Mouse (Mus musculus): ENCODE data around the gene Mfrp. TPM values are rescaled to one million over a fixed set of nuclear protein-coding genes. Genes with fewer than 3 reads are reported as not detected.

Gene Mfrp
- polyA plus RNA-seq, 1 experiment = 5.4 TPM

DNA sequence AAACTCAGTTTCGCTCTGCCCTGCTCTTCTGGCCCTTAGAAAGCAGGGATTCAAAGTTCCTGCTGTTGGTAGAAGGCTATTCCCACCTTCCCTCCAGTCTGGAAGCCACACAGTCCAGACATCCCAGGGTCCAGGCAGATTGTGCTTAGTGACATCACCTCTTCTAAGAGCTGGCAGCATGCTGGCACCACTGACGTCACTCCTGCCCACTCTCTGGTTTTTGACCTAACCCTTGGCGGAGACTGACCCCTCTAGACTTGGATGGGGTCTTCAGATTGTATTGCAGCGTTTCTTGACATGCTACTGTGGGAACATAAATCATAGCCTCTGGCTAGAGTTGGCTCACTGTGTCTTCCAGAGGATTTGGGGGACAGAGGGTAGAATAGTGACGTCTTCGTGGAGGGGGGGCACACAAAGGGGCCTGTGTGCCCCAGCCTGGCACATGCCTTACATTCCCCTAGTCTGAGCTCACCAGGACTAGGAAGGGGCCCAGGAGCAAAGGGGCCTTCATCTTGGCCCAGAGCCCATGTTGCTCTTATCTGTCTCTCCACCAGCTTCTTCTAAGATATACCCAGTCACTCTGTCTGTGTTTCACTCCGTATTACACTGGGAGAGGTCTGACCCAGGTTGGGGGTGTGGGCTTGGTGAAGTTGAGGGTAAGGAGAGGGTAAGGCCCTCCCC, 34.3 kb downstream of the Mfrp start:
- no peaks in the 10 kb centered on the region for H3K36me3 ChIP-seq (ENCODE audit: control insufficient read depth, insufficient read depth, low read length)
- WGBS = 44% methylated on average over 7 of the region's 7 CpGs
- H3K4me3 ChIP-seq (ENCODE audit: insufficient read depth, low read depth, low read length) = peak overlapping the region; percentile 68
- peaks cover 14% of the 10 kb centered on the region; the same call in 1 of the 2 replicates for H3K4me1 ChIP-seq (ENCODE audit: control insufficient read depth, insufficient read depth, low read length)
- no peak overlapping the region for H3K27ac ChIP-seq (ENCODE audit: insufficient read depth, low read depth, low read length)
- H3K27me3 ChIP-seq (replicated peaks; ENCODE audit: control insufficient read depth, insufficient read depth, low read length) = no peaks in the 10 kb centered on the region
- TF ChIP-seq CTCF (conservative IDR thresholded peaks at IDR 0.05; ENCODE audit: insufficient read depth, insufficient read length, low read depth, low read length) (no peak), POLR2A (IDR thresholded peaks at IDR 0.05; ENCODE audit: low read depth, low read length) (no peak)
- DNase-seq = no peak

DNA sequence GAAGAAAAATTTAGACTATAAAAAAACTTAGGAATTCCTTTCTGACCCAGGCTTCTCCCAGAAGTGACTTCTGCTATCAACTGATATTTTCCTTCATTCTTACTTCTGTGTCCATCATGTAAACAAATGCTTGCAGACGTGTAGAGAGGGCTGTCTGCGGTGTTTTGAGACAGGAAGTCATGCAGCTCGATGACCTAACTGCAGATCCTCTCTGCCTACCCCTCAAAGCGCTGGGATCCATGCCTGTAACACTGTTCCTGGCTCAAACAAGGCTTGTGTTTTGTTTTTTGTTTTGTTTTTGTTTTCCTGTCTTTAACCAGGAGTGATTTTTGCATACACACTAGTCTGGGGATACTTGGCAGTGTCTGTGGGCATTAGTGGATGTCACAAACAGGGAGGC, 36.3 kb downstream of the Mfrp start:
- Histone ChIP-seq H3K4me1 (ENCODE audit: control insufficient read depth, insufficient read depth, low read length) (peaks cover 14% of the 10 kb centered on the region; the same call in 1 of the 2 replicates), H3K4me3 (ENCODE audit: insufficient read depth, low read depth, low read length) (no peak overlapping the region), H3K36me3 (ENCODE audit: control insufficient read depth, insufficient read depth, low read length) (no peaks in the 10 kb centered on the region), H3K27ac (ENCODE audit: insufficient read depth, low read depth, low read length) (no peak overlapping the region), H3K27me3 (replicated peaks; ENCODE audit: control insufficient read depth, insufficient read depth, low read length) (no peaks in the 10 kb centered on the region)
- no peak for DNase-seq
- WGBS = 60% methylated on average over 4 of the region's 4 CpGs
- TF ChIP-seq POLR2A (IDR thresholded peaks at IDR 0.05; ENCODE audit: low read depth, low read length) = no peak
- no peak for TF ChIP-seq CTCF (conservative IDR thresholded peaks at IDR 0.05; ENCODE audit: insufficient read depth, insufficient read length, low read depth, low read length)

DNA sequence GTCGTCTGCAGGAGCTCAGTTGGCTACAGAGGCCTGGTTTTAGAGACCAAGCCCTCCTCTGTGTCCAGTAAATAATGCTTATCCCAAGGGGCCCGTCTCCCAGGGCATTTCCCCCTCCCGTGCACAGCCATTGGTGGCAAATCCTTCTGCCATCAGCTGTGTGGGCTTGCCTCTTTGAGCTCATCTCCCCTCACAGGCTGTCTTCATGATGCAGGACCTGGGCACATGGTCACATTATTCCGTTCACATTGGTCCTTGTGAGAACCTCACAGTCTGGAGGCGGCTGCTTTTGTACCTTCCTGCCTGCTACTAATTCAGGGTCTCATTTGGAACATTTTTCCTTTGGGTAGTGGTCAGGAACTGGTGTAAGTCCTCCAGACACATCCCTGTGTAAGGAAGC, 40.4 kb downstream of the Mfrp start:
- no peaks in the 10 kb centered on the region for H3K4me1 ChIP-seq (ENCODE audit: control insufficient read depth, insufficient read depth, low read length)
- no peak for DNase-seq
- no peak overlapping the region for H3K4me3 ChIP-seq (ENCODE audit: insufficient read depth, low read depth, low read length)
- TF ChIP-seq CTCF (conservative IDR thresholded peaks at IDR 0.05; ENCODE audit: insufficient read depth, insufficient read length, low read depth, low read length) (no peak), POLR2A (IDR thresholded peaks at IDR 0.05; ENCODE audit: low read depth, low read length) (no peak)
- no peak overlapping the region for H3K27ac ChIP-seq (ENCODE audit: insufficient read depth, low read depth, low read length)
- no peaks in the 10 kb centered on the region; the same call in 1 of the 2 replicates for H3K36me3 ChIP-seq (ENCODE audit: control insufficient read depth, insufficient read depth, low read length)
- 80% methylated on average over 5 of the region's 5 CpGs for WGBS
- no peaks in the 10 kb centered on the region for H3K27me3 ChIP-seq (replicated peaks; ENCODE audit: control insufficient read depth, insufficient read depth, low read length)

DNA sequence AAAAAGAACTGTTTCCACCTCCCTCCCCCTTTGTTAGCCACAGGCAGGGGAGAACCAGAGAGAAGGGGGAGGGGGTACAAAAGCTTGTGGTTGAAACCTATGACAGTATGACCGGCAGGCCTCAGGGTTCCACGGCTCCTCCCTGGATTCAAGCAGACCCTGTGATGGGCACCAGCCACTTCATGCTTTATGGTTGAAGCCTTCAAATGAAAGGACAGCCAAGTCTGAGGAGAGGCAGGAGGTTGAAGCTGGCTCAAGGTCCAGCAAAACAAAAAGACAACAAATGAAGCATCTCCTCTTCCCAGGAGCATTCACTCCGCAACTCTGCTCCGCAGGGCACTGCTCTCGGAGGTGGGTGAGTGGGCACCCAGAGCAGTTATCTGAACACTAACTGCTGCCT, 41.9 kb downstream of the Mfrp start:
- H3K36me3 ChIP-seq (ENCODE audit: control insufficient read depth, insufficient read depth, low read length) = no peaks in the 10 kb centered on the region; the same call in 1 of the 2 replicates
- no peak overlapping the region for H3K4me3 ChIP-seq (ENCODE audit: insufficient read depth, low read depth, low read length)
- H3K27me3 ChIP-seq (replicated peaks; ENCODE audit: control insufficient read depth, insufficient read depth, low read length) = no peaks in the 10 kb centered on the region
- no peak for DNase-seq
- no peak overlapping the region for H3K27ac ChIP-seq (ENCODE audit: insufficient read depth, low read depth, low read length)
- WGBS = 66% methylated on average over 5 of the region's 5 CpGs
- TF ChIP-seq CTCF (conservative IDR thresholded peaks at IDR 0.05; ENCODE audit: insufficient read depth, insufficient read length, low read depth, low read length) = no peak
- TF ChIP-seq POLR2A (IDR thresholded peaks at IDR 0.05; ENCODE audit: low read depth, low read length) = no peak
- H3K4me1 ChIP-seq (ENCODE audit: control insufficient read depth, insufficient read depth, low read length) = no peaks in the 10 kb centered on the region

DNA sequence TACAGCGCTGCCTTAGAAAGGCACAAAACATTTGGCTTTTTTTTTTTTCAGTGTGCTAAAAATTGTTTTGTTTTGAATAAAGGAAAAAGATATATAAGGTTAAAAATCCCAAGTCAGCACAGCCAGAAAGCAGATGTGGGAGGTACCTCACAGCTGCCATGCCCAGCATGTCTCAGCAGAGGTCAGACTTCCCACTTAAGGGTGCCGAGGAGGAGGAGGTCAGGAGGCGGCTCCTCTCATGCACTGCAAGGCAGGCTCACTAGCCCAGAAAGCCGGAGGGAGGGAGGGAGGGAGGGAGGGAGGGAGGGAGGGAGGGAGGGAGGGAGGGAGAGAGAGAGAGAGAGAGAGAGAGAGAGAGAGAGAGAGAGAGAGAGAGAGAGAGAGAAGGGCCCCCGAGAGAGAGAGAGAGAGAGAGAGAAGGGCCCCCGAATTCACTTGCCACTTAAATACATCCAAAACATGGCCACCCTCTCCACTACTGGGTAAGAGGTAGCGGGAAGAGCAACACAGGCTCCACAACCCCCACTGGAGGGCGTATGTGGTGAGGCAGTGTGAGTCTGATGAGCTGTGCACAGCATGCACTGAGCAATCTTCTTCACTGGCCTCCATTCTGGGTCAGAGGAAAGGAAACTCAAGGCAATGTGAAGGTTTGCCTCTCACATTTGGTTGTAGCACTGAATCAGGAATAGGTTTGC, 42.6 kb downstream of the Mfrp start:
- DNase-seq = peak; percentile 67
- no peak overlapping the region for H3K4me3 ChIP-seq (ENCODE audit: insufficient read depth, low read depth, low read length)
- H3K4me1 ChIP-seq (ENCODE audit: control insufficient read depth, insufficient read depth, low read length) = no peaks in the 10 kb centered on the region
- H3K27me3 ChIP-seq (replicated peaks; ENCODE audit: control insufficient read depth, insufficient read depth, low read length) = no peaks in the 10 kb centered on the region
- no peaks in the 10 kb centered on the region; the same call in 1 of the 2 replicates for H3K36me3 ChIP-seq (ENCODE audit: control insufficient read depth, insufficient read depth, low read length)
- TF ChIP-seq POLR2A (IDR thresholded peaks at IDR 0.05; ENCODE audit: low read depth, low read length) = no peak
- peak; percentile 48; the same call in 1 of the 2 replicates for TF ChIP-seq CTCF (conservative IDR thresholded peaks at IDR 0.05; ENCODE audit: insufficient read depth, insufficient read length, low read depth, low read length)
- 27% methylated on average over 7 of the region's 8 CpGs for WGBS
- peak overlapping the region; percentile 3; the same call in 1 of the 2 replicates for H3K27ac ChIP-seq (ENCODE audit: insufficient read depth, low read depth, low read length)

DNA sequence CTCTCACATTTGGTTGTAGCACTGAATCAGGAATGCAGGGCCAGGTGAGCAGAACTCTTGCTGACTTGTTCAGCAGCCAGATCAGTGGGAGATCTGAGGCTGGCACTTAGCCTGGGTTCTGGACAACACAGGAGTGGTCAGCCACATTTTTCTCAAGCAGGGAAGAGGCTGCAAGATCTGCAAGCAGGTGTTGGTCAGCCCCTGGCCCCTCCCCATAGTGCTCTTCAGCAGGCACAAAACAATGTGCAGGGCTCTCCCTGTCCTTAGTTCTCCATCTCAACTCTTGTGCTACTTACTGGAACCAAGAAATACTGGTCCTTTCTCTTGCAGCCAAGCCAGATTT, 43.2 kb downstream of the Mfrp start:
- Histone ChIP-seq H3K27ac (ENCODE audit: insufficient read depth, low read depth, low read length) (peak overlapping the region; percentile 3; the same call in 1 of the 2 replicates), H3K4me3 (ENCODE audit: insufficient read depth, low read depth, low read length) (no peak overlapping the region), H3K36me3 (ENCODE audit: control insufficient read depth, insufficient read depth, low read length) (no peaks in the 10 kb centered on the region; the same call in 1 of the 2 replicates), H3K27me3 (replicated peaks; ENCODE audit: control insufficient read depth, insufficient read depth, low read length) (no peaks in the 10 kb centered on the region), H3K4me1 (ENCODE audit: control insufficient read depth, insufficient read depth, low read length) (no peaks in the 10 kb centered on the region)
- TF ChIP-seq CTCF (conservative IDR thresholded peaks at IDR 0.05; ENCODE audit: insufficient read depth, insufficient read length, low read depth, low read length) (no peak), POLR2A (IDR thresholded peaks at IDR 0.05; ENCODE audit: low read depth, low read length) (no peak)
- no peak for DNase-seq

DNA sequence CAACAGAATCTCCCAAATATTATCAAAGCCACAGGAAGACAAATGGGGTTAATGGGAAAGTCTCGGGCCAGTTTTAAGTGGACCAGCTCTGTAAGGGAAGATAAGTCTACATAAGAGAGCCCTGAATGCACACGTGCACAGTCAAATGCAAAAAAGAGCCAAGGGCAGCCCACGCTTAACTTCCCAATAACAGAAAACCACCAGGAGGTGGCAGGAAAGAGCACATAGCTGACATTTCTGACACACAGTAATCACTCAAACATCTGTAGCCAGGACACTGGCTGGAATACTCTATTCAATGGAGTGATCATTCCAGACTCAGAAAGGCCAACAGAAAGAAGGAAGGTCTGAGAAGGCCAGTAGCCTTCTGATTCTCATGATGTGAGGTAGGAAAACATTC, 45.8 kb downstream of the Mfrp start:
- Histone ChIP-seq H3K4me3 (ENCODE audit: insufficient read depth, low read depth, low read length) (no peak overlapping the region), H3K36me3 (ENCODE audit: control insufficient read depth, insufficient read depth, low read length) (peaks cover 2% of the 10 kb centered on the region), H3K4me1 (ENCODE audit: control insufficient read depth, insufficient read depth, low read length) (no peaks in the 10 kb centered on the region), H3K27ac (ENCODE audit: insufficient read depth, low read depth, low read length) (no peak overlapping the region), H3K27me3 (replicated peaks; ENCODE audit: control insufficient read depth, insufficient read depth, low read length) (no peaks in the 10 kb centered on the region)
- 31% methylated on average over 3 of the region's 3 CpGs for WGBS
- TF ChIP-seq CTCF (conservative IDR thresholded peaks at IDR 0.05; ENCODE audit: insufficient read depth, insufficient read length, low read depth, low read length) (peak; percentile 35; the same call in 1 of the 2 replicates), POLR2A (IDR thresholded peaks at IDR 0.05; ENCODE audit: low read depth, low read length) (no peak)
- peak; percentile 46 for DNase-seq

Other genes starting within 250 kb of the Mfrp start
- gene Thy1, start 58.3 kb upstream of the Mfrp start, polyA plus RNA-seq (2012; rRNA removed) = 9.2 and 20.6 TPM in 2 replicates
- 55.5 and 66.8 TPM in 2 replicates for gene Usp2, start 34.7 kb upstream of the Mfrp start, polyA plus RNA-seq (2012; rRNA removed)
- gene C1qtnf5, start 5.5 kb downstream of the Mfrp start, polyA plus RNA-seq (2012; rRNA removed) = 16.8 and 19.6 TPM in 2 replicates
- not detected in 2 replicates for gene Gm49380, start 11.8 kb downstream of the Mfrp start, polyA plus RNA-seq (2012; rRNA removed)
- gene Rnf26, start 11.8 kb downstream of the Mfrp start, polyA plus RNA-seq (2012; rRNA removed) = 28.8 and 30.9 TPM in 2 replicates
- 27.9 and 32.8 TPM in 2 replicates for gene Mcam, start 32.7 kb downstream of the Mfrp start, polyA plus RNA-seq (2012; rRNA removed)
- gene Cbl, start 132.3 kb downstream of the Mfrp start, polyA plus RNA-seq (2012; rRNA removed) = 6.6 and 8.1 TPM in 2 replicates
- gene Ccdc153, start 138.9 kb downstream of the Mfrp start, polyA plus RNA-seq (2012; rRNA removed) = not detected in 2 replicates
- gene Pdzd3, start 149.7 kb downstream of the Mfrp start, polyA plus RNA-seq (2012; rRNA removed) = 58.0 and 62.5 TPM in 2 replicates
- 15.2 and 17.4 TPM in 2 replicates for gene Nlrx1, start 166.9 kb downstream of the Mfrp start, polyA plus RNA-seq (2012; rRNA removed)
- 0.45 and 1.2 TPM in 2 replicates for gene Abcg4, start 186.9 kb downstream of the Mfrp start, polyA plus RNA-seq (2012; rRNA removed)
- gene Hinfp, start 203.9 kb downstream of the Mfrp start, polyA plus RNA-seq (2012; rRNA removed) = 14.4 and 17.8 TPM in 2 replicates
- 164 and 194 TPM in 2 replicates for gene C2cd2l, start 218.6 kb downstream of the Mfrp start, polyA plus RNA-seq (2012; rRNA removed)
- gene Dpagt1, start 224.3 kb downstream of the Mfrp start, polyA plus RNA-seq (2012; rRNA removed) = 41.9 and 45.8 TPM in 2 replicates
- 23.6 and 31.5 TPM in 2 replicates for gene H2afx, start 233.0 kb downstream of the Mfrp start, polyA plus RNA-seq (2012; rRNA removed)
- 47.4 and 49.3 TPM in 2 replicates for gene Hmbs, start 242.5 kb downstream of the Mfrp start, polyA plus RNA-seq (2012; rRNA removed)

Data from kidney, adult 2 months (tissue).